Mouse (Mus musculus) layer of hippocampus, postnatal 14 days (tissue): Measurements from ENCODE around the gene Fbxo8. TPM values are rescaled to one million over a fixed set of nuclear protein-coding genes. Genes with fewer than 3 reads are reported as not detected.

Source experiments
- DNase-seq, 2 experiments: peaks; one replicate each; pipeline ENCODE4 v3.0.0; 2021 to 2022; ENCODE audit warnings: low spot score in 2 of 2, mixed read lengths in 1 of 2
- long read RNA-seq, 2 experiments: library from polyadenylated mRNA; stranded (forward); transcript quantifications; one replicate each; pipeline ENCODE4 v2.0.0; 2021
- total RNA-seq, 2 experiments: library from RNA; stranded (reverse); gene quantifications; 2 replicates each; pipeline ENCODE4 v1.2.3; 2021

Fbxo8 gene
- 10 to 100 TPM; 33.2 to 34.2 TPM for total RNA-seq
- long read RNA-seq, experiment 1, transcript Fbxo8-201 (6 exons, 3,571 nt): major isoform, 11 of 16 reads
- long read RNA-seq, experiment 1, partial matches to known transcripts: 0 of 16 reads
- long read RNA-seq, experiment 1, other reads (novel, unspliced or antisense): 4 of 16 reads
- long read RNA-seq, experiment 2, transcript Fbxo8-201 (6 exons, 3,571 nt): major isoform, 15 of 27 reads
- long read RNA-seq, experiment 2, partial matches to known transcripts: 2 of 27 reads
- long read RNA-seq, experiment 2, other reads (novel, unspliced or antisense): 10 of 27 reads

DNA sequence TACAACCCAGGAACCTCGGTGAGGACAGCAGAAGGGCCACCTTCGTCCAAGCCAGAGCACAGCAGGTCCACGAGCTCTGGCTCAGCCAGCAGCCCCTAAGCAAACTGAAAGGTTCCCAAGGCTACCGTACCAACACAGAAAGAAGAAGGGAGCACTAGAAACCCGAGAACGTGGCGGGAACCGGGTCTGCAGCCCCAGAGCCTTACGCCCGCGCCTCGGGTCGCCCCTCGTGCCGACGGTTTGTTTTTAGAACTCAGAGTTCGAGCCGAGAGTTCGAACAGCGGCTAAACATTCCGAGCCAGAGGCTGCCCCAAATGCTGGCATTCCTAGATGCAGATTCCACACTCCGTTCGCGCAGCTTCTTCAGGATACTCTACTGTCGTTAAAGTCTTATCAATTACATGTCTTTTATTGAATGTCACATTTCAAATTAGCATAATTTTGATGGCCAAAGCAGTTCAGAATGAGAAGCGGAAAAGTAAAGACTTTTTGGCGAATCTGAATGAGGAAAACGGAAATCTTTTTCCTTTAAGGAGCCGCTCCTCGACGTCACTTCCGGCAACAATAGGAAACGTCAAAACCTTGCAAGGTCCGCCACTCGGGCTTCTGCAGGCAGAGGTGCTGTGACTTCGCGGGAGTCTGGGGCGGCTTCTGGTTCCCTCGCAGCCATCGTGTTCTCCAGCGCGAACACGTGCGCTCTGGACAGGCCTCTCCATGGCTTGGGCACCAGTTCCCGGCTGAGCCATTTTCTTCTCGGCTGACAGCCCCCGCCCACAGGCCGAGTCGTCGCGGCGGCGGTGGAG lies at the start of gene Fbxo8, which contains the start of gene Cep44:
Fbxo8 (plus strand) TSS at position 533 of the 803 bp plus-strand sequence.
Cep44 (minus strand) TSS at position 490 of the 803 bp plus-strand sequence.
- DNase-seq: peak; percentile 81 to 87

DNA sequence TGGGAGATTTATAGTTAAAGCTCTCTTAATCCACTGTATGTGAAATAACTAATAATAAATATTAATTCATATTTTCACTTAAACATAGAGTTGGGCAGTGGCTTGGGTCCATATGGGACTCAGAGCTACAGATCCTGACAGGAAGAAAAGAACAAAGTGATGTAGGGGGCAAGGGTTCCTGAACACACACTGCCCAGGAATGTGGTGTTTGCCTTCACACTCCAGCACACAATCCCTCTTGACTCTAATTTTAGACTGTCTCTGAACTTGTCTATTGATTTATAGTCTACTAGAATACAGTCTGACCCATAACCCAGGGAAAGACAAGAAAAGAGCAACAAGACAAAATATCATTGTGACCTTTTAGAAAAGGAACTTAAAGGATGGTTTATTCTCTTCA lies 49.0 kb upstream of the Fbxo8 start:
- DNase-seq: no peak

DNA sequence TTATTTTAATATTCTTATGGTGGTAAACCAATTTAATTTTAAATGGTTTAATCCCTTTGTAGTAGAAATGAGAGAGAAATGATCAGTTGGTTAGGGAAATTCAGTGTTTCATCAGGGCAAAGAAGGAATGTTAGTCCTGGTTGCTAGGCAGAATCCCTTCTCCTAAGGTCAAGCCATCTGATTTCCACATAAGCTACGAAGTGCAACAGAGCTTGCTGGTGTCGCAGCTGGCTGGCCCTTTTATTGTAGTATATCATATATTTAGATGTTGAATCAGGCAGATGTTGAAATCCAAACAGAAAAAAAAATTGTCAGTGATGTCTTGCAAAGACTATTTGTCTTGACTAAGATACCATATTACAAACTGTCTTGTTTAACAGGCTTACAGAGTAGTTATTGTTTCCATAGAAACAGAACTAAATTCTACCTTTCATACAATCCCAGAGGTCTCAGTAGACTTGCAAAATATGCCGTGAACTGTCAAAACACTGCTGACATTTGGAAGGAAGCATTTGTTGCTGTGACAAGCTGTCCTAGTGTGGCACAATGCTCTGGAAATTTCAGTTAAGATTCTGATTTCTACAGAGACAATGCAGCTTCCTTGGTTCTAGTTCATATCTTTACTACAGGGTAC lies 42.5 kb upstream of the Fbxo8 start:
- peak in 1 of 2 experiments; percentile 25 for DNase-seq

DNA sequence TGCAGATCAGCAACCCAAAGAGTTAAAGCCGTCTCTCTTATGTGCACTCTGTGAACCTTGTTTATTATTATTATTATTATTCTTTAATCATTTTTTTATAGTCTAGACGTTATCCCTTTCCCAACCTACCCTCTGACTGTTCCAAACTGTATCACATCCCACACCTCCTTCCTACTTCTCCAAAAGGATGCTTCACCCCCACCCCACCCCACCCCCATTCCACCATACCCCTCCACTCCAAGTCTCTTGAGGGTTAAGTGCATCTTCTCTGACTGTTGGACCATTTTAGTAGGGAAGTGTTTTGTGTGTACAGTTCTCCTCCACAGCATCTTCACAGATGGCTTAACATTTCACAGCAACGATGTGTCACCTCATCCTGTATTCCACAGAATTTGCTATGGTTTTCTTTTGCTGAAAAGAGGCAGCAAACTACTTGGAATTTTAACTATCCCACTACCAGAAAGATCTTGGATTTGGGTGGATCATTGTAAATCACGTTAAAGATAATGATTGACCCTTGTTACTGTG lies 41.9 kb upstream of the Fbxo8 start:
- no peak for DNase-seq

DNA sequence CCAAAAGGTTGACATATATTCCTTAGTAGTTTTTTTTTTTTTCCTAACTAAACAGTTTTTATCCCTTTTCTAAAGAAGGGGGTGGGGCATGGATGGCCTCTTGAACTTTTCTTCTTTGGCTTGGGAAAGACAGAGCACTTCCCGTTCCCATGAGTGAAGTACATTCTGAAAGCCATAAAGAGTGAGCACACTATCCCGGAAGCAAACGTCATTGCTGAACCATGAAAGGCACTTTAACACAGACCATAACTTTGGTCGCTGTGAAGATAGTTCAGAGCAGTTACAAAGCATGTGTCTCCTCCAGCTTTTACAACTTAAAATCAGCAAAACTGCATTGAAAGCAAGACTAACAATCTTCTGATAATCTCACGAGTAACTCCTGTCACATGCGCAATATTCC lies 32.0 kb upstream of the Fbxo8 start:
- DNase-seq: no peak

DNA sequence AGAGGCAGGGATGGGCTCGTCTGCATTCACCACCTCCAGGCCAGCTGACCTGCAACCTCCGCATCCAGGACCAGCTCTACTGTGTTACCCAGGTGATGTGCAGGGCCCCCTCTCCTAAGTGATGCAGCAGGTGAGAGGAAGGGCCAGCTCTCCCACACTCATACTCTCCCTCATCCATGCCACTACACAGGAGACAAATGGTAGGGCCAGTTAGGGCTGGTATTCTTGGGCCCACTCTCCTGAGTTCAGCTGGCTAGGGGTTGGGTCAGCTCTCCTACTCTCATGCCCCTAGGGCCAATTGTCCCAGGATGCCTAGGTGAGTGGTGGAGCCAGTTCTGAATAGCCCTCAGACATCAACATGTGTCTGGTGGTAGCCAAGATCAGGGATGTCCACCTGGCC lies 30.6 kb upstream of the Fbxo8 start:
- no peak for DNase-seq

DNA sequence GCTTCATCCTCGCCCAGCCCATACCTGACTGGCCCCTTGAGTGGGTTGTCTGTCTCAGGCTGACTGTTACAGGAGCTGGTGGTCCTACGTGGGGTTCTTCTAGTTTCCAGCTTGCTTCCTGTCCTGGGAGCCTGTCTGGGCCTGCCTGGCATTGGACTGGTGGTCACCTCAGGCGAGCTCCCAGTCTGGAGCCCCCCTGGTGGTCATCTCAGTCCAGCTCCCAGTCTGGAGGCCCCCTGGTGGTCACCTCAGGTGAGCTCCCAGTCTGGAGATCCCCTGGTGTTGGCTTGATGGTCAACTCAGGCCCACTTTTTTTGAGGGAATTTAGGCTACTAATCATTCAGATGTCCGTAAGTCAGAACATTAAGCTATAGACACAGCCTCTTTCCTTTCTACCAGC lies 29.8 kb upstream of the Fbxo8 start:
- DNase-seq: no peak

DNA sequence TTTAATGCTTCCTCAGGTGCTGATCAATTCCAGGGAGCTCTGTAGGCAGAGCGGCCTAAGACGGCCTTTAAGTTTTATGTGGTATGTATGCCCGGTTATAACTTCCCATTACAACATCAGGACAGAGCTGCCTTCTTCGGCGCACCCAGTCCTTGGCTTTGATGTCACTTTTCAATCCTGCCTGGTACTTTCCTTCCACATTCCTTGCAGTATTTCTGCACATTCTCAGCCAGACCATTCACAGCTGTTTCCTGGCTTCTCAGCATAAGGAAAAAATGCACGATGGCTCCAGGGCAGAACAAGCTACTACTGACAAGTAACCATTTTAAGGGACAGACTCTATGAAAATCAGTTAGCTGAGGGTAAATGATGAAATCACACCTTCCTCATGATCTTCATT lies 22.0 kb upstream of the Fbxo8 start:
- DNase-seq: no peak

DNA sequence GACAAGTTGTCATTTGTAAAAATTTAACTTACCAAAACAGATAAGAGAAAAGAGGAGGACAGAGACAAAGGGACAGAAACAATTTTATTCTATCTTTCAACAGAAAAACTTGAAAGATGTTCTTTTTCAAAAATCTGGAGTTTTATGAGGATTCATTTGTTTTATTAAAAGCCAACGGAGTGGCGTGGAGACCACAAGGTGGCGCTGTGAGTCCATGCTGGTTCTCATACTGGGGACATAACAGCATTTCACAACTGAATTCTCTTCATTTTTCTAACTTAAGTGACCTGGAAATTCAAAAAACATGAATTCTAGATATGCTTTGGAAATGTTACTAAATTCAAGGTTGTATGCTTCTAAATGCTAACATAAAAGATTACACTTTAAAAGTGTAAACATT lies 20.5 kb upstream of the Fbxo8 start:
- DNase-seq: peak in 1 of 2 experiments; percentile 55

DNA sequence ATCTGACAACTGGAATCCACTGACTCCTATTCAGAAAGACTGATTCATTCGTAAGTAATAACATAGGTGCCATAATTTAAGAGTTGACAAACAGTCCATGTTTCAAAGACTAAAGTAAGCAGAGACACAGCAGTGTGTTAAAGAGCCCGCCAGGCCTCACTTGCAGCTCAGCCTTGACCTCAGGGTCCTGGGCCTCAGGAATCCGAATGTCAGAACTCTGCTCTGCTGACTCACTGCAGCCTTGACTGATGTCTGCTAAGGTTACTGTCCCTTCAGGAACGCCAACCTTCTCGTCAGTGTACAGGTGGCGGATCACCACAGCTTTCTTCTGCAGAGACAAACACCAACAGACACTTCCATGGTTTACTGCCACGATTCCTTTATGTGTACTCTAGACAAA lies 10.2 kb upstream of the Fbxo8 start:
- DNase-seq: no peak

DNA sequence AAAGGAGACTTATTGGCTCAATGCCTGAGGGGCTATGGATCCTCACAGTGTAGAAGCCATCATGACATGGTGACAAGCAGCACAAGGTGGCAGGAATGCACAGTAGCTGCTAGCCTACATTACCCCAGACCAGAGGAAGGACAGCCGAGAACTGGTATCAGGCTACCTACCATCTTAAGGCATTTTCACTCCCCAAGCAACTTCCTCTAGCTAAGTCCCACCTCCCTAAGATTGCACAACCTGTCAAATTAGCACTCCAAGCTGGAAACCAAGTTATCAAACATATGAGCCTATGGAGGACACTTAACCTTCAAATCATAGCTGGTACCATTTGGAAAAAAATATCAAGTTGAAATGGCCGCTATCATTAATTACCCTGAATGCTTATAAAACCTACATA lies 3.0 kb upstream of the Fbxo8 start:
- DNase-seq: no peak

DNA sequence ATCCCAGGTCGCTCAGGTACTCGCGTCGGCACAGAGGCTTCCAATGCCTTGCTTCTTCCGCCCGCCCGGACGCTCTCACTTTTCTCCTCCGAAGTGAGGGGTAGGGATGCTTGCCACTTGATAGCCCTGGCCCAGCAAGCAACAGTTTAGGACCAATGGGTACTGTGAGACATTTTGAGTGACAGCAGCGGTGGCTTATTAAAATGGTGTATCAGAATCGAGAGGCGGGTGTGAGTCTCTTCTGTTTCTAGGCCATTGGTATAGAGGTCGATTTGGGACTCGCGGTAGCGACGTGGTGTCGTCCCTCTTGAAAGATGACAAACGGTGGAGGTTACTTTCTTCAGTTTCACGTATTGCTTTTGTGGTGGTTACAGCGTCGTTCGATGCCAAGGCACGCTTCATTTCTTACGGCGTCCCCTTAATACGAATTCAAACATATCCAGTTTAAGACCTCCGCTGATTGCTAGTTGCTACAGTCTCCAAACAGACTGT lies 517 bp downstream of the Fbxo8 start:
- DNase-seq: peak; percentile 88 to 96

DNA sequence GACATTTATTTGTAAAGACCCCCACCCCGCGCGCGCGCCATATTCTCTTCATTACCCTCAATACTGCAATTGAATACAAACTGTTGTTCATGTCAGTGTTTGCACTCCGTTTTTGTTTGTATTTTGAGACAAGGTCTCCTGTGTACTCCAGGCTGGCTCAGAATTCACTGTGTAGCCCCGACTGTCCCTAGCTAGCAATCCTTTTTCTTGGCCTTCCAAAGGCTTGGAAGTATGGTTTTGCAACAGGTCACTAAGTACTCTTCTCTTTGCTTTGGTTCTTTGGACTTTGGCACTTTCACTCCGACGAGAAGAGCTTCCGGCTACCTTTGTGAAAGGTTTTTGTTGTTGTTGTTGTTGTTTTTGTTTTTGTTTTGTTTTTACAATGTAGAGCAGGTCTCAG lies 1.2 kb downstream of the Fbxo8 start:
- DNase-seq: no peak

DNA sequence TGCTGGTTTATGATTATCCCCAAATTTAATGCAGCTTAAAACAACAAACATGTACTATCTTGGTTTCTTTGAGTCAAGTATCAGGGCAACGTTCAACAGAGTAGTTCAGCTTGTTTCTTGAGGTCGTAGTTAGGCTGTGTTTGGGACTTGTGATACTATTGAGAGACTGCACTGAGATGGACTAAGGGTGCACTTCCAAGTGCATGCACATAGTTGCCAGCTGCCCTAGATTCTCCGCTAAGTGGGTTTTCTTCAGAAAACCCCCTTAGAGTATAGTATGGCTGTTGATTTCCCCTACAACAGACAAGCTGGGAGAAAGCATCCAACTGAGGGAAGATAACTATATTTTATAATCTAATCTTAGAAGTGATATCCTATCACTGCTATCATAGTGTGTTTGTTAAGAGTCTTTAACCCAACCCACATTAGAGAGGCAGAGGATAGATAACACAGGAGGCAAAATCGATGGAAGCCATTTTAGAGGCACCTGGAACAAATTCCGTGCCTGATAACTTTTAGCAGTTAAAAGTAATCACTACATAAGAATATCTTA lies 1.7 kb downstream of the Fbxo8 start:
- DNase-seq: no peak

DNA sequence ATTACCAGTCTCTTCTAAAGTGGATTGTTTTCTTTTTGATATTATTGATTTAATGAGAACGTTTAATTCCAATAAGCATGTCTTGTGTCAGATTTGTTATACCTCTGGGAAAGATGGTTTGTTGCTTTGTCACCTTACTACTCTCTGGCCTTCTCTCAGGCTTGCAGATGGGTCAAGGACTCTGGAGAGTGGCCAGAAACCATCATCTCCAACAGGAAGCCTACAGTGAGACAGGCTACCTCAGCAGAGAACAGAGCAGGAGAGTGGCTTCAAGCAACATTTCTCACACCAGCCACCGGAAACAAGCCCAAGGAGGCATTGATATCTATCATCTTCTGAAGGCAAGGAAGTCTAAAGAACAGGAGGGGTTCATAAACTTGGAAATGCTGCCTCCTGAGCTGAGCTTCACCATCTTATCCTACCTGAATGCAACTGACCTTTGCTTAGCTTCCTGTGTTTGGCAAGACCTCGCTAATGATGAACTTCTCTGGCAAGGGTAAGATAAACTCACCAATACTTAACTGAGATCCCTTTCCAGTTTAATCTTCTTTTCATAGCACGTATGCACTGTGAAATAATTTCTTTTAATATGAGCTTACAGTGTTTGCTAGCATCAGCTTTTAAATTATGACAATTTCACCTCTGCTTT lies 13.6 kb downstream of the Fbxo8 start:
- no peak for DNase-seq

DNA sequence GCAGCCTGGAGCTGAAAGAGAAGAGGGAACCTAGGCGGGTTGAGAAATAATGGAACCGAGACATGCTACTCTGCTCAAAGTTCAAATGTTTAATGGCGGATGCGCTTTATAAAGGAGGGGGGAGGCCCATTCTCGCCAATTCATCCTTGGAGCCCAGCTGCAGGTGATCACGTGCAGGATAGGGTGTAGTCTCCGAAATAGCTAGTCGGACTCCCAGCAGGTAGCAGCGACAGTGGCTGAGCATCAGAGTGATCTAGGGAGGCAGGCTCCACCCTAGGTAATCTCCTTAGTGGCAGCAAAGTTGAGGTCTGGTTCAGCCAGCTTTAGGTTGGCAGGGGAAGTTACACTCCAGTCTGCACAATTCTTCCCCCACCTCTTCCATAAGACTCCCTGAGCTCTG lies 16.0 kb downstream of the Fbxo8 start:
- DNase-seq: no peak

DNA sequence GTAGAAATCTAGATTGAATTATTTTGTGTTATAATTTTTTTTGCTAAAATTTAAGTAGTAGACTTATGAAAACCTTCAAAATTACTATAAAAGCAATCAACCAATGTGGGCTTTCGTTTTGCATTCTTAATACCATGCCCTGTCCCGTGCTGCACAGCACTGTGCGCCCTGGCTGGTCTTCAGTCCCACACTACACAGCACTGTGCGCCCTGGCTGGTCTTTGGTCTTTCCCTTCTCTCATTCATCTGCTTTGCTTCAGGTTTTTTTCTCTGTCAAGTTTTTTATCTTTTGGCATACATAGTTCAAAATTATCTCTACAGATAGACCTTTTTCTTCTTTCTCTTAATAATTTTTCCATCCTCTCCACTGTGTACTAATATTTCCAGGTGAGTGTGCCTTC lies 30.0 kb downstream of the Fbxo8 start:
- no peak for DNase-seq

DNA sequence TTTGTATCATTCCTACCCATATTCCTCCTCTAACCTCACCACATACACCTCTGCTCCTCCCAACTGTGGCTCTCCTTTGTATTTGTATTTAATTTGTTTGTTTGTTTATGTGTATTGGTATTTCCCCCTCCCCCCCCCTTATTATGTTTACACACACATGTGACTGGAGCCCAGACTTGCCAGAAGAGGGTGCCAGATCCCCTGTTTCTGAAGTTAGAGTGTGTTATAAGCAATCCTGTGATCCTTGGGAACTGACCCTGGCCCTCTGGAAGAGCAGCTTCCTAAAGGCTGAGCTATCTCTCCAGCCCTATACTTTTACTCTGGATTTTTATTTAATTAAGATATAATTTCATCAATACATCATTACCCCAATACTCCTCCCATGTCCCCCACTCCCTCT lies 32.0 kb downstream of the Fbxo8 start:
- DNase-seq: no peak

DNA sequence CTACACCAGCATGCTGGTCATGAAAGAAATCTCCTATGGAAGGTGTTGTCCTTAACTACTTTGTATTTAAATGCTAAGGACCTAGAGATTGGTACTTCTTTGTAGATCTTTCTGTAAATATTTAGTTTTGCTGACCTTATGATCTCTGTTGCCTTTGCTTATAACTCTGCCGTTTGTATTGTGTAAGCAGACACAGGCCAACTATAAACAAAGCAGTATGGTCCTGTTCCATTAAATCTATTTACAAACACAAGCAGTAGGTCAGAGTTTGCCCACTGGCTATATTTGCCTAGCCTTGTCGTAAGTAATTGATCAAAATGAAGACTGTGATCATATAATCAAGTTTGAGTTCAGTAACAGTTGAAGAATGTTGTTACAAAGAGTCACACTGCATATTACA lies 38.1 kb downstream of the Fbxo8 start:
- no peak for DNase-seq

DNA sequence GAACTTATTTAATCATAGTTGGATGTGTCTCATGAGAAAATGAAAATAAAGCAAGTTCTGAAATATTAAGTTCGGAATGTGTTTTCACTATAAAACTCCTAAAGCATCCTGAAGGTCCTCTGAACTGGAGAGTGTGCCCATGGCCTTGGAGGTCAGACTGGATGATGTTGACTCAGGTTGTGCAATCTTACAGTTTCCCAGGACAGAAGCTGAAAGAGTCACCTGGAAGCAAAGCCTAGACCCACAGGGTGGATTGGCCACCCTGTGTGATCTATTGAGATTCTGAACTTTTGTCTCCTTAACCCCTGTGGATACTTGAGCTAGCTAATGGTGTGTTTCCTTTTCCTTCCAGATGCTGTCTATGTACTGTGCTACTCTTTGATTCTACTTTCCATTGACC lies 40.2 kb downstream of the Fbxo8 start:
- DNase-seq: no peak

DNA sequence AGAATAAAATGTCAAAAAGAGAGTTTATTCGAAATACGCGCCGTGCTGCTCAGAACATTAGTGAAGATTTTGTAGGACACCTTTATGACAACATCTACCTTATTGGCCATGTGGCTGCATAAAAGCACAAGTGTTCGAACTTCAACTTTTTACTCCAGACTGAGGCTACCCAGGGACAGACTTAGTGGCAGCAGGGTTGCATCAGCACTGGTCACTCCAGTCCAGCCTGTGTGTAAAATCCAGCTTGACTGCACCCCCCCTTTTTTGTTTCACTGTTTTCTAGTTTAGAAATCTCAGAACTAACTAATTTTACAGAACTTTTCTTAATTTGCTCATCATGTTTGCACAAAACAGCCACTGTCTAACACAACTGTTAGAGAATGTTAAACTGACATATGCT lies 40.6 kb downstream of the Fbxo8 start:
- no peak for DNase-seq
